Mouse (Mus musculus) neural tube, embryonic 12.5 days (tissue): ENCODE data around the gene Ss18l1. TPM values are rescaled to one million over a fixed set of nuclear protein-coding genes. Genes with fewer than 3 reads are reported as not detected.

ENCODE experiments used
- ATAC-seq: fragments of 200-750 bp; cut with Nextera tagmentation; 2 replicates; pipeline ENCODE4 v1.8.0; 2017; ENCODE audit warnings: low read depth, mild to moderate bottlenecking, moderate TSS enrichment, moderate library complexity; ENCODE audit not compliant: low FRiP score
- H3K27ac ChIP-seq: fragments of 300-500 bp; sonication (generic); 2 replicates; pipeline ENCODE4 v1.5.1; 2016
- H3K27me3 ChIP-seq: fragments of 300-500 bp; sonication (generic); replicated peaks from 2 replicates; pipeline ENCODE4 v1.6.1; 2016; ENCODE audit warnings: mild to moderate bottlenecking
- H3K36me3 ChIP-seq: fragments of 300-500 bp; sonication (generic); 2 replicates; pipeline ENCODE4 v1.6.1; 2016; ENCODE audit warnings: mild to moderate bottlenecking
- H3K4me1 ChIP-seq: fragments of 300-500 bp; sonication (generic); 2 replicates; pipeline ENCODE4 v1.6.1; 2016
- H3K4me2 ChIP-seq: fragments of 300-500 bp; sonication (generic); replicated peaks from 2 replicates; pipeline ENCODE4 v1.6.1; 2016; ENCODE audit warnings: mild to moderate bottlenecking
- H3K4me3 ChIP-seq: fragments of 300-500 bp; sonication (generic); 2 replicates; pipeline ENCODE4 v1.5.1; 2016
- H3K9ac ChIP-seq: fragments of 300-500 bp; sonication (generic); 2 replicates; pipeline ENCODE4 v1.6.1; 2016; ENCODE audit warnings: mild to moderate bottlenecking
- H3K9me3 ChIP-seq: fragments of 300-500 bp; sonication (generic); 2 replicates; pipeline ENCODE4 v1.6.1; 2016; ENCODE audit warnings: mild to moderate bottlenecking
- WGBS: fragments of 180-500 bp; shearing (Covaris S2); methylation state at CpG from one replicate; pipeline ENCODE4 v1.1.7; 2016; 5-methylcytosine and 5-hydroxymethylcytosine counted together
- polyA plus RNA-seq: library from polyadenylated mRNA; unstranded; fragments of >200 nt; fragmentation: Nextera tagmentation; extraction: Ambion mirVana; gene quantifications from 2 replicates; pipeline ENCODE4 v1.2.1, GENCODE M21; 2016

Gene Ss18l1
- polyA plus RNA-seq, 1 experiment from 2014 or later, result 34.1 TPM

DNA sequence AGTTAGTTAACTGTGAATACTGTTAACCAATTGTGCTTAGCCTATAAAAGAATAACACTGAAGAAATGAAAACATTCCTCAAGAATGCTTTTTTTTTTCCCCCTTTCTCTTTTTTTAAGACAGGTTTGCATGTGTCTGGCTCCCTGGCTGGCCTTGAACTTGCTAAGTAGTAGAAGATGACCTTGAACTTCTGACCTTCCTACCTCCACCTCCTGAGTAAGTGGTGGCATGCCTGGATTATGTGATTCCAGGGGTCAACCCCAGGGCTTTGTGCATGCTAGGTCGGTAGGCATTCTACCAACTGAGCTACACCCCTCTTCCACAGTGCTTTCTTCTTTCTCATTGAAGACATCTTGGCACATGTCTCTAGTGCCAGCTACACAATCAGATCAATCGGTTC, 29.4 kb downstream of the Ss18l1 start:
- H3K9ac ChIP-seq, result no peak overlapping the region
- H3K4me3 ChIP-seq, result no peak overlapping the region

DNA sequence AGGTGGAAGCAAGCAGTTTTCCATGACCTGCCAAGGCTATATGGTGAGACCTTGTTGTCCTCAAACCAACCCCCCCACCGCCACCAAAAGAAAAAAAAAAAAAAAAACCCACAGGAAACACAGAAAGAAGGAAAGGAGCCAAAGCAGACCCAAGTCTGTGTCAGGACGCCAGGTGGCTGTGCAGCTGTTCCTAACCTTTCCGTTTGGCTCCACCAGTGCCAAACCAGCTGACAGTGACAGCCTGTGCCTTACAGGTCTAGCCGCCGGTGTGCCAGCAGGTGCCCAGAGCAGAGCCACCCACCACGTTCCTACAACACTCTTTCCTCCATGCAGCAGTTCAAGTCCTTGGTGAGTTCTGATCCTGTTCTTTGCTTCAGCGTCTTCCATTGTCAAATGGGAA, 30.6 kb downstream of the Ss18l1 start:
- 93% methylated on average over 7 of the region's 7 CpGs for WGBS
- Histone ChIP-seq H3K27me3 (no peaks in the 10 kb centered on the region), H3K9me3 (no peaks in the 10 kb centered on the region), H3K36me3 (peaks cover 19% of the 10 kb centered on the region), H3K9ac (no peak overlapping the region), H3K4me2 (no peak overlapping the region), H3K4me1 (peaks cover 10% of the 10 kb centered on the region), H3K4me3 (no peak overlapping the region), H3K27ac (no peak overlapping the region)
- no peak for ATAC-seq

More for the DNA sequence above, 29.4 kb downstream of the Ss18l1 start:
- H3K4me2 ChIP-seq, result no peak overlapping the region
- H3K36me3 ChIP-seq, result peaks cover 20% of the 10 kb centered on the region
- no peaks in the 10 kb centered on the region for H3K9me3 ChIP-seq
- H3K27me3 ChIP-seq, result no peaks in the 10 kb centered on the region
- 88% methylated on average over 2 of the region's 2 CpGs for WGBS
- H3K27ac ChIP-seq, result no peak overlapping the region
- no peak for ATAC-seq
- peaks cover 10% of the 10 kb centered on the region for H3K4me1 ChIP-seq

DNA sequence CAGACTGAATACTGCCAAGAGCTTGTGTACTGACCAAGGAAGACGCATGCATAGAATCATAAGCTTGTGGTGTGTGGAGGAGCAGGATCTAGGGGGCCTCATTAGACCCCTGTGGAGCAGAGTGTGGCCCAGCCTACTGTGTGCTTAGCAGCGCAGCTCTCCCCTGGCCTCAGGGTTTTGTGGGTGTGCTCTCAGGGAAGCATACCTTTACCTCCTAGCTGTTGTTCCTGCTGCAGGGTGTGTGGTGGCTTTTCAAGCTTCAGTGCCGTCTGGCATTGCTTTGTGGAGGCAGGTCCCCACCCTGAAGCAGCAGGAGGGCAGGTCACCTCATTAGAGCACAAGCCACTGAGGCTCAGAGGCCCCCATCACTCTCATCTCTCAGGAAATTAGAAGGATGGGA, 35.3 kb downstream of the Ss18l1 start:
- Histone ChIP-seq H3K36me3 (peaks cover 17% of the 10 kb centered on the region; the same call in 1 of the 2 replicates), H3K27ac (no peak overlapping the region), H3K4me1 (no peaks in the 10 kb centered on the region), H3K4me2 (no peak overlapping the region), H3K9me3 (no peaks in the 10 kb centered on the region), H3K27me3 (no peaks in the 10 kb centered on the region), H3K9ac (no peak overlapping the region), H3K4me3 (no peak overlapping the region)
- WGBS, result 70% methylated on average over 3 of the region's 3 CpGs
- ATAC-seq, result no peak

DNA sequence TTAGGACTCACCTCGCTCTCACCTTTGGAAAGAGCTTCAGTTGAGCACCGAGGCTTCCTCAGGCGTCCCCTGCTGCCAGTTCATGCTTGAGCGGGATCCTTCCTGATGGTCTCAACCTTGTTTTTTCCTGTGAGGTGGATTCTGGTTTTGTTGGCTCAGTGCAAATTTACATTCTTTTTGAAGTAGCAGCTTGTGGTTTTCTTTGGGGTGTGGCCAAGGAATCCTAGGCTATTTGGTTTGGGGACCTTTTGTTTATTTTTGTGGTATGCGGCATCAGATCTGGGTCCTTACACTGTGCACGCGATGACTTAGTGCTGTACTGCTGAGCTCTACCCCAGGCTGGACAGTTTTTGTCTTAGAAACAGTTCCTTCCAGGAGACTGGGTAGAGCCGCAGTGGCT, 38.4 kb downstream of the Ss18l1 start:
- 92% methylated on average over 8 of the region's 8 CpGs for WGBS
- Histone ChIP-seq H3K9ac (no peak overlapping the region), H3K36me3 (peaks cover 26% of the 10 kb centered on the region), H3K4me3 (no peak overlapping the region), H3K27me3 (no peaks in the 10 kb centered on the region), H3K4me1 (no peaks in the 10 kb centered on the region), H3K4me2 (no peak overlapping the region), H3K27ac (no peak overlapping the region), H3K9me3 (no peaks in the 10 kb centered on the region)
- ATAC-seq, result no peak

DNA sequence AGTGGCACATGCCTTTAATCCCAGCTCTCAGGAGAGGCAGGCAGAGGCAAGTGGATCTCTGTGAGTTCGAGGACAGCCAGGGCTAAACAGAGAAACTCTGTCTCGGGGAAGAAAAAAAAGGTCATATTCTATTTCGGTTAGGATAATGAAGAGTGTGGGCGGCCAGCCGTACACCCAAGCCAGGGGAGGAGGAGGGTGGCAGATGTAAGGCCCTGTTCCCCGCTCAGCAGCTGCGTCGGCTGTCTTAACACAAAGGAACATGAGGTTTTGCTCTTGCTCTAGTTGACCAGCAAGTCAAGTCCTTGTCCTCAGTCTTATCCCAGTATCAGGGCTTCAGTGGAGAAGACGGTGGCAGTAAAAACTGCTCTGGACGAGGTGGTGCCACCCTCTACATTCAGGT, 40.8 kb downstream of the Ss18l1 start:
- H3K4me2 ChIP-seq, result no peak overlapping the region
- no peak overlapping the region for H3K27ac ChIP-seq
- no peaks in the 10 kb centered on the region for H3K4me1 ChIP-seq
- H3K36me3 ChIP-seq, result peaks cover 23% of the 10 kb centered on the region
- WGBS, result 90% methylated on average over 10 of the region's 10 CpGs
- no peak overlapping the region for H3K4me3 ChIP-seq
- ATAC-seq, result no peak
- no peaks in the 10 kb centered on the region for H3K27me3 ChIP-seq
- H3K9ac ChIP-seq, result no peak overlapping the region
- no peaks in the 10 kb centered on the region for H3K9me3 ChIP-seq

DNA sequence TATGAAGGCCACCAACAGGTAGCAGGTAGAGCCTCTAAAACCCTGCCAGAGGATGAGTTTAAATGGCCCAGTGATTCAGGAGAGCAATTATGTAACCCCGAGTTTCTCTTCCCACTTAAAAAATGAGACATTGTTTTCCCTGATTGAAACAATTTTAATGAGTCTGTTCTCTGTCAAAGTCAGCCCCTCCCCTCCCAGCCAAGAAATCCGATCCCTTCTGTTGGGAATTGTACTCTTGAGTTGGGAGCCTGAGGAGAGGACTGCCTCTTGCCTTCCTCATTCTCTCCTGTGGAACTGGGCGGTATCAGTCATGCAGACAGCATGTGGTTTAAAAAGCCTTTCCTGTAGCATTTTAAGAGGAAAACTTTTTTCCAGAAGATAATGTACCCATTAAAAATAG, 42.3 kb downstream of the Ss18l1 start:
- Histone ChIP-seq H3K9me3 (no peaks in the 10 kb centered on the region), H3K27ac (no peak overlapping the region), H3K4me3 (no peak overlapping the region), H3K4me1 (no peaks in the 10 kb centered on the region), H3K4me2 (no peak overlapping the region), H3K36me3 (peaks cover 23% of the 10 kb centered on the region), H3K9ac (no peak overlapping the region), H3K27me3 (no peaks in the 10 kb centered on the region)
- ATAC-seq, result no peak
- WGBS, result 49% methylated on average over 3 of the region's 3 CpGs

DNA sequence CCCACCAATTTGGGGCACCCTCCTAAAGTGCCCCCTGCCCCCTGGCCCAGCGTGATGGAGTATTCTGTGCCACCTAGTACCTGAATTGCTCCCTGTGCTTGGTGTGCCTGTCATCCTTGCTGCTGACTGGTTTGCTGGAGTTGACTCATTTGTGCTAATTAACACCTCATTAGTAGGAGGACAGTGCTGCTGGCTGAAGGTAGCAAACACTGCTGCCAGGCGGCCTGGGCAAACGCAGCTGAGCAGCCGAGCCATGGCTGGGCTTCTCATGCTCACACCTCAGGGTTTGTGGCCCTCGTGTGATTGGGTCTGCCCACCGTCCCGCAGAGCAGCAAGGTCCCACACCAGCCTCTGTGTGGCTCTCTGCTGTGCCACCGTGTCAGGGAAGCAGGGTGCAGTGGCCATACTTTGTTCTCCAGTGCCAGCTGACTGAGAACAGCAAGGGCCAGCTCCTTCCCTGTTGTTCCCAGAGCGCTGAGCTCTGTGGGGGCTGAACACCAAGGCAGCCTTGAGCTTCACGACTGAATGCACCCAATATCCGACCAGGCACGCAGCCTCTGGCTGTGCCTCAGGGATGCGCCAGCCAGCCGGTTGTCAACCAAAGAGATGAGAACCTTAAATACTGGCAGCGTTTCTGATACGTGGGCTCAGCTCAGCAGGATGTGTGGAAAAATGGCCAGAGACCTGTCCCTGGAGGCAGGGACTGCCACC, 43.8 kb downstream of the Ss18l1 start:
- 71% methylated on average over 16 of the region's 16 CpGs for WGBS
- H3K9ac ChIP-seq, result no peak overlapping the region
- no peaks in the 10 kb centered on the region for H3K9me3 ChIP-seq
- no peaks in the 10 kb centered on the region for H3K27me3 ChIP-seq
- H3K27ac ChIP-seq, result no peak overlapping the region
- no peaks in the 10 kb centered on the region for H3K4me1 ChIP-seq
- no peak overlapping the region for H3K4me3 ChIP-seq
- no peak for ATAC-seq
- H3K36me3 ChIP-seq, result peaks cover 23% of the 10 kb centered on the region
- H3K4me2 ChIP-seq, result no peak overlapping the region

DNA sequence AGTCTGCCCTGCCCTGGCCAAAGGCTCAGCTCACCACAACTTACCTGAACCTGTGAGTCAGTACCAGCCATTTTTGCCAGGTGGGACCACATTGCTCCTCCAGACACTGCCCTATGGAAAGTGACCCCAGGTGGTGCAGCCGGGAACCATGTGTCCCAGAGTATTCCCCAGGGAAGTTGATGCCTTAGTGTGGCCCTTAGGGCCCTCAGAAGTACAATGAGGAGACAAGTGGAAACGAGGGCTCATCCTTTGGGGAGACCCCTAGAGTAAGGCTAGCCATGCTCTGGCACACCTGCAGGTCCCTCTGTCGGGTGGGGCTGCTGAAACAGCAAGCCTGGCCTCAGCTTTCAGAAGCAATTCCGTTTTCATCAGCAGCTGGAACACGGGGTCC, 44.3 kb downstream of the Ss18l1 start:
- H3K27ac ChIP-seq, result no peak overlapping the region
- no peaks in the 10 kb centered on the region for H3K27me3 ChIP-seq
- H3K4me1 ChIP-seq, result no peaks in the 10 kb centered on the region
- H3K4me2 ChIP-seq, result no peak overlapping the region
- H3K9ac ChIP-seq, result no peak overlapping the region
- peaks cover 23% of the 10 kb centered on the region for H3K36me3 ChIP-seq
- H3K4me3 ChIP-seq, result no peak overlapping the region
- H3K9me3 ChIP-seq, result no peaks in the 10 kb centered on the region
- no peak for ATAC-seq
- WGBS, result 76% methylated on average over 5 of the region's 5 CpGs

DNA sequence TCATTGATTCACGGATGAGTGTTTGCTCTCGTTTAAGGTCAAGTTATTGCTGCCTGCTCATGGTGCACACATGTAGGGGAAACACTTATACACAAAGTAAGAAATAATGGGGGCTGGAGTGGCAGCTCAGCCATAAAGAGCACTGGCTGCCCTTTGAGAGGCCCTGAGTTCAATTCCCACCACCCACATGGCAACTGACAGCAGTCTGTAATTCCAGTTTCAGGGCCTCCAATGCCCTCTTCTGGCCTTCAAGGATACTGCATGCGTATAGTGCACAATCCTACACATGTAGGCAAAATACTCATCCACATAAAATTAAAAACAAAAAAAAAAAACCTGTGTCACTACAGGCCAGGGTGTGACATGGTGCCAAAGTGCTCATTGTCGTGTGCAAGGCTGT, 45.2 kb downstream of the Ss18l1 start:
- no peaks in the 10 kb centered on the region for H3K27me3 ChIP-seq
- no peak overlapping the region for H3K27ac ChIP-seq
- H3K4me2 ChIP-seq, result no peak overlapping the region
- no peak overlapping the region for H3K9ac ChIP-seq
- H3K9me3 ChIP-seq, result no peaks in the 10 kb centered on the region
- 92% methylated on average over 4 of the region's 4 CpGs for WGBS
- no peak for ATAC-seq
- H3K4me1 ChIP-seq, result no peaks in the 10 kb centered on the region
- H3K36me3 ChIP-seq, result peaks cover 17% of the 10 kb centered on the region
- no peak overlapping the region for H3K4me3 ChIP-seq

DNA sequence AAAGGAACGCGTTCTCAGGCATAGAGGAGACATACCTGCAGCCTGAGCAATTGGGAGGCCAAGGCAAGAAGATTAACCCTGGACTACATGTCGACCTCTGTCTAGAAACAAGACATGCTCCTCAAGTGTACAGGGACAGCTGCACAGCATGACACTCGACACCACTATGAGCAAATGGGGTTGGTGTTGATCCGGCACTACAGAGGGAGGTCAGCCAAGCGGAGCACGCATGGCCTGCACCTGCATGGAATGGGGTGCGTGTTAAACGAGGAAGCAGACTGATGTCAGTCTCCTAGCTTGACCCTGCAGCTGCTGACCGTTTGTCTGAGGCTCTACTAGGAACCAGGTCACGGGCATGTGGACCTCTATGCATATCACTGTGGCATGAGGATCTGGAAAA, 48.0 kb downstream of the Ss18l1 start:
- H3K27ac ChIP-seq, result no peak overlapping the region

DNA sequence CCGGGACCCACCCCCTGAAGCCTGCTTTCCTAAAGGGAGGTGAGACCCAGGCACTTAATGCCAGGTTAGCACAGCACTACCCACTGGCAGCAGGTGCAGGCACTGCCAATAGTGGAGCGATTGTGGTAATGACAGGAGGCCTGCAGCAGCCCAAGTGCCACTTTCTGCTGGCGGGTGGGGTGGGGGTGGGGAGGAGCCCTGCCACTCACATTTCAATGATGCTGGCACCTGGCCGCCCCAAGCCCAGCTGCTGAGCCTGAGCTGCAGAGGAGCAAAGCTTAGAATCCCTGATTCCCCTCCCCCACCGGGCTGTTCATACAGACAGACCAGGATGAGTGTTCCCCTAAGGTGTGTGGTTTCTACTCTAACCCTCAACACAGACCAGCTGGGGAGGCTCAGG, 53.4 kb downstream of the Ss18l1 start:
- peaks cover 14% of the 10 kb centered on the region; the same call in 1 of the 2 replicates for H3K4me1 ChIP-seq
- H3K9me3 ChIP-seq, result no peaks in the 10 kb centered on the region
- H3K4me2 ChIP-seq, result no peak overlapping the region
- no peak for ATAC-seq
- H3K4me3 ChIP-seq, result no peak overlapping the region
- WGBS, result 34% methylated on average over 5 of the region's 5 CpGs
- H3K27ac ChIP-seq, result no peak overlapping the region
- peaks cover 32% of the 10 kb centered on the region for H3K27me3 ChIP-seq
- no peaks in the 10 kb centered on the region for H3K36me3 ChIP-seq
- H3K9ac ChIP-seq, result no peak overlapping the region

More for the DNA sequence above, 48.0 kb downstream of the Ss18l1 start:
- Histone ChIP-seq H3K36me3 (peaks cover 8% of the 10 kb centered on the region), H3K9ac (no peak overlapping the region), H3K4me1 (no peaks in the 10 kb centered on the region), H3K27me3 (no peaks in the 10 kb centered on the region), H3K4me2 (no peak overlapping the region), H3K9me3 (no peaks in the 10 kb centered on the region), H3K4me3 (no peak overlapping the region)
- 75% methylated on average over 11 of the region's 11 CpGs for WGBS
- ATAC-seq, result no peak

DNA sequence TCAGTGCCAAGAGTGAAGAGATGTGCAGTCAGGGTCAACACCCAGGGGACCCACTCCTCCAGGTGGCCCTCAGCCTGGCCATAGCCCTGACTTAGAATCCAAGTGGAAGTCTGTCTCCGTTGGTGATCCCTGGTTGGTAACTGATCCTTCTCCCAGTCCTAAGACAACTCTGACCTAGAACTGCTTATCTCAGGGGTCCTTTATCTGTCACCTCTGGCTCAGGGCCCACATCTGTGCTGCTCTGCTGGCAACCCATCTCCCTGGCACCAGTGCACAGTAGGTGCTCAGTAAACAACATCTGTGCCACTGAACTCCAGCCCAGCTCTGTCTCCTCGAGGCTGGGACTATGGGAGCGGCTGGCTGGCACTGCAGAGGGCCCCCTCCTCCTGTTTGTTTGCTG, 55.3 kb downstream of the Ss18l1 start:
- H3K9ac ChIP-seq, result no peak overlapping the region
- 0 out of 2 replicates have a peak, but pooled peaks have one; percentile 5 for ATAC-seq
- H3K36me3 ChIP-seq, result no peaks in the 10 kb centered on the region
- no peak overlapping the region for H3K4me3 ChIP-seq
- H3K27ac ChIP-seq, result no peak overlapping the region
- H3K4me2 ChIP-seq, result no peak overlapping the region
- 44% methylated on average over 3 of the region's 3 CpGs for WGBS
- H3K9me3 ChIP-seq, result no peaks in the 10 kb centered on the region
- peaks cover 50% of the 10 kb centered on the region for H3K27me3 ChIP-seq
- peaks cover 15% of the 10 kb centered on the region for H3K4me1 ChIP-seq

DNA sequence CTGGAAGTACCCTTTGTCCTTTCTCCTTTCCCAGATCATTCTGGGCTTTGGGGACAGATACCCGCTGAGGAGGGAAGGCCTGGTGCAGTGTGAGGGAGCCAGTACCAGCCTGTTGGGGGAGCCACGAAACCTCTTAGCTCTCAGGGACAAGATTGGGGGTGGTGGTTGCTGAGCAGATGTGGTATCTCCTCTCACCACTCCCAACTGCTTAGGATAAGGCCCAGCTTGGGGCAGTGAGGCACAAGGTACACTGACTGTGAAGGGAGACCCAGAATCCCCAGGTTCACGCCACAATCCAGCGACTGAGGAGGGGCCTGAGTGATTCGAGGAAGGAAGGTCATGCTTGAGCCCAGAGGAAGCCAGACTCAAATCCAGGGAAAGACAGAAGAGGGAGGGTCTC, 55.9 kb downstream of the Ss18l1 start:
- ATAC-seq, result no peak
- peaks cover 56% of the 10 kb centered on the region for H3K27me3 ChIP-seq
- no peak overlapping the region for H3K4me2 ChIP-seq
- H3K9ac ChIP-seq, result no peak overlapping the region
- H3K4me1 ChIP-seq, result peaks cover 20% of the 10 kb centered on the region
- H3K27ac ChIP-seq, result no peak overlapping the region
- H3K4me3 ChIP-seq, result no peak overlapping the region
- 45% methylated on average over 5 of the region's 5 CpGs for WGBS
- no peaks in the 10 kb centered on the region for H3K36me3 ChIP-seq
- H3K9me3 ChIP-seq, result no peaks in the 10 kb centered on the region
